Mouse (Mus musculus): ENCODE measurements at regions not wholly inside any gene's neighbourhood (a gene's known extent, or its start where the extent isn't known, plus 50 kb on each side); places are given as distances from the start of the nearest gene placed in this dataset.

DNA sequence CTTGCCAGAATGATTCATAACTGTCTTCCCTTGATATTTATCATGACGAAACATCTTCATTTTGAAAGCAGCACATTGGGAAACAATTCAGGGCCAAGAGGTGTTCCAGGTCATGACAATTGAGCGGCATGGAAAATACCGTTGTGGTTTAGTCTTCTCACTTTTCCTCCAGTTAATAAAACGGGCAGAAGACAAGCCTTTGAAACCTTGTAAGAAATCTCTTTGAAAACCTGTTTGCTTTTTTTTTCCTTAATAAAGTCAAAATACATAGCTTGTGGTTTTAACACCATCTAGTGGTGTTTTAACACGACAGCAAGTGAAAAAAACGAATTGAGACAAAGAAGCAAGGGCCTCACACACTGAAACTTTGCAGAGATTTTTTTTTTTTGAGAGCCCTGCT, 1389.0 kb upstream of the Acvr2a start:
- Histone ChIP-seq H3K27ac (ENCODE audit: low read depth, low read length) (no peak overlapping the region), H3K4me3 (ENCODE audit: low read depth, low read length) (no peak overlapping the region), H3K9ac (ENCODE audit: low read depth, low read length) (no peak overlapping the region), H3K4me1 (replicated peaks; ENCODE audit: control insufficient read depth, insufficient read depth, low read length) (no peaks in the 10 kb centered on the region), H3K9me3 (ENCODE audit: control insufficient read depth) (no peaks in the 10 kb centered on the region), H3K27me3 (replicated peaks; ENCODE audit: control insufficient read depth, insufficient read depth, low read length) (no peaks in the 10 kb centered on the region), H3K36me3 (ENCODE audit: control insufficient read depth, insufficient read depth) (no peaks in the 10 kb centered on the region), H3K4me2 (replicated peaks; ENCODE audit: low read depth) (no peak overlapping the region)
- TF ChIP-seq CTCF (IDR thresholded peaks at IDR 0.05; ENCODE audit: low read depth) = peak; percentile 46; the same call in 1 of the 2 replicates
- ATAC-seq = no peak
- 38% methylated on average over 6 of the region's 6 CpGs for WGBS

DNA sequence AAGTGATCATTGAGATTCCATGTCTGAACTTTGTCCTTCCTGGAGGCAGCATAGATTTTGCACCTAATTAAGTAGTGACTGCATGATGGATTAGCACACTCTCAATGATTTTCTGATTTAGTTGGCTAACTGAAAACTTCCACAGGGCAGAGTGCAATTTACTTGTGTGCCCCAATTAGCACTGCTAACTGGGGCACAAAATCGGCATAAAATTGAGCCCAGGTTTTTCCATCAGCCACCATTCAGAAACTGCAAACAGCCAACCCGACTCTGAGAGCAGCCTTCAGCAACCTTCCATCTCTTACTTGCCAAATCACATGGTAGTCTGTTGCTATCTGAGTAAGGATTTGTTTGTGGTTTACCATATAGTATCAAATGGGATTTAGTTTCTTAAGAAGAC, 1384.1 kb upstream of the Acvr2a start:
- H3K4me2 ChIP-seq (replicated peaks; ENCODE audit: low read depth) = no peak overlapping the region
- no peak overlapping the region for H3K4me3 ChIP-seq (ENCODE audit: low read depth, low read length)
- no peaks in the 10 kb centered on the region for H3K4me1 ChIP-seq (replicated peaks; ENCODE audit: control insufficient read depth, insufficient read depth, low read length)
- no peak for ATAC-seq
- 85% methylated on average over 2 of the region's 2 CpGs for WGBS
- no peak for TF ChIP-seq CTCF (IDR thresholded peaks at IDR 0.05; ENCODE audit: low read depth)
- H3K27ac ChIP-seq (ENCODE audit: low read depth, low read length) = no peak overlapping the region
- H3K9me3 ChIP-seq (ENCODE audit: control insufficient read depth) = no peaks in the 10 kb centered on the region
- no peak overlapping the region for H3K9ac ChIP-seq (ENCODE audit: low read depth, low read length)
- no peaks in the 10 kb centered on the region for H3K36me3 ChIP-seq (ENCODE audit: control insufficient read depth, insufficient read depth)
- H3K27me3 ChIP-seq (replicated peaks; ENCODE audit: control insufficient read depth, insufficient read depth, low read length) = no peaks in the 10 kb centered on the region

DNA sequence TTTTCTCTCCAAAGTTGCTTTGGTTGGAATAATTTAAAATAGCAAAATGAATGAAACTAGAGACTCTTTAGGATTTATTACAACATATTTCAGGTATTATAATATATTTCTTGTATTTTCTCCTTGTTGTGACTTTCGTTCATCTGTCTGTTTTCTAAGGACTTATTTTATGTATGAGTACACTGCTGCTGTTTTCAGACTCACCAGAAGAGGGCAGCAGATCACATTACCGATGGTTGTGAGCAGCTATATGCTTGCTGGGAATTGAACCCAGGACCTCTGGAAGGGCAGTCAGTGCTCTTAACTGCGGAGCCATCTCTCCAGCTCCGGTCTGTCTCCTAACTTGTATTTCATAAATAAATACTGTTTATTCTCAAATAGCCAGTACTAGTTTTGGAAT, 1347.9 kb upstream of the Acvr2a start:
- H3K9ac ChIP-seq (ENCODE audit: low read depth, low read length) = no peak overlapping the region
- no peaks in the 10 kb centered on the region for H3K36me3 ChIP-seq (ENCODE audit: control insufficient read depth, insufficient read depth)
- H3K4me3 ChIP-seq (ENCODE audit: low read depth, low read length) = no peak overlapping the region
- ATAC-seq = no peak
- no peaks in the 10 kb centered on the region for H3K27me3 ChIP-seq (replicated peaks; ENCODE audit: control insufficient read depth, insufficient read depth, low read length)
- TF ChIP-seq CTCF (IDR thresholded peaks at IDR 0.05; ENCODE audit: low read depth) = peak; percentile 40
- H3K4me1 ChIP-seq (replicated peaks; ENCODE audit: control insufficient read depth, insufficient read depth, low read length) = no peaks in the 10 kb centered on the region
- H3K27ac ChIP-seq (ENCODE audit: low read depth, low read length) = no peak overlapping the region
- WGBS = 64% methylated on average over 4 of the region's 4 CpGs
- no peaks in the 10 kb centered on the region for H3K9me3 ChIP-seq (ENCODE audit: control insufficient read depth)
- H3K4me2 ChIP-seq (replicated peaks; ENCODE audit: low read depth) = no peak overlapping the region

DNA sequence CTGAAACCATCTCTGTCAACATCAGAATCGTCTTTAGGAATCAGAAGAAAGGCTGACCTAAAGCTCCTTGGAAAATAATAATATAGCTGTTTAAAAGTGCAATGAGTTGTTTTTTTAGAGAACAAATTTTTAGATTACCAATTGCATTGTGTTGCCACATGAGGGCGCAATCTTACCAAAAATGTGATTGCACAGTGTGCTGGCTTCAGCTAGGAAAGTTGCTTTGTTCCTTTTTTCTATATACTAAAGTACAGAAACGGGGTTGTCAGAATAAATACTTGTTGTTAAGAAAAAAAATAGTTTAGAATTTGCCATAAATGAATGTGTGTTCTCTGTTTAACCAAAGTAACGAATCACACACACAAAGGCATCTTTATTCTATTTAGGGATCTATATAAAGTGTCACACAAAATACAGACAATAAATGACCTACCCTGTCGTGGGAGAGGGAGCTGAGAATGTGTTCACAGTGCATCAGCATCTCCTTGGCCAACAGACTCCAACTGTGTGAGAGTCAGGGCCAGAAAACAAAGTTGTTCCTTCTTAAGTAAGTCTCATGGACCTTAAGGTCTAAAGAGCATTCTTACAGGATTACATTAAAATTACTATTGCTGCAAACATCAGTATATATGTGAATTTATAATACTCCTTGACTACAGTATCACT, 1321.9 kb upstream of the Acvr2a start:
- no peak for ATAC-seq
- 17% methylated on average over 5 of the region's 5 CpGs for WGBS
- Histone ChIP-seq H3K9me3 (ENCODE audit: control insufficient read depth) (no peaks in the 10 kb centered on the region), H3K27me3 (replicated peaks; ENCODE audit: control insufficient read depth, insufficient read depth, low read length) (no peaks in the 10 kb centered on the region), H3K4me3 (ENCODE audit: low read depth, low read length) (no peak overlapping the region), H3K9ac (ENCODE audit: low read depth, low read length) (no peak overlapping the region), H3K4me2 (replicated peaks; ENCODE audit: low read depth) (no peak overlapping the region), H3K4me1 (replicated peaks; ENCODE audit: control insufficient read depth, insufficient read depth, low read length) (no peaks in the 10 kb centered on the region), H3K36me3 (ENCODE audit: control insufficient read depth, insufficient read depth) (no peaks in the 10 kb centered on the region), H3K27ac (ENCODE audit: low read depth, low read length) (no peak overlapping the region)
- TF ChIP-seq CTCF (IDR thresholded peaks at IDR 0.05; ENCODE audit: low read depth) = peak; percentile 75

Data from intestine, postnatal 0 days (tissue).